Mouse (Mus musculus) intestine, postnatal 0 days (tissue): ENCODE data around the gene Morc3. TPM values are rescaled to one million over a fixed set of nuclear protein-coding genes. Genes with fewer than 3 reads are reported as not detected.
"Not testable (repeated sequence)": the region's sequence is repeated elsewhere in the genome, so short reads cannot be mapped to it uniquely, and the experiment has no call there.

Source experiments
- ATAC-seq: fragments of 200-750 bp; cut with Nextera tagmentation; 2 replicates; pipeline ENCODE4 v1.8.0; 2017; ENCODE audit warnings: mild to moderate bottlenecking, moderate TSS enrichment, moderate library complexity
- H3K27ac ChIP-seq: fragments of 300-500 bp; sonication (generic); 2 replicates; pipeline ENCODE4 v1.5.1; 2014; ENCODE audit warnings: mild to moderate bottlenecking, low read depth, low read length, moderate library complexity
- H3K27me3 ChIP-seq: fragments of 300-500 bp; sonication (generic); replicated peaks from 2 replicates; pipeline ENCODE4 v1.6.1; 2014; ENCODE audit warnings: low read length, mixed read lengths; ENCODE audit not compliant: control insufficient read depth, insufficient read depth
- H3K36me3 ChIP-seq: fragments of 300-500 bp; sonication (generic); 2 replicates; pipeline ENCODE4 v1.6.1; 2014; ENCODE audit warnings: mild to moderate bottlenecking, moderate library complexity; ENCODE audit not compliant: control insufficient read depth, insufficient read depth
- H3K4me1 ChIP-seq: fragments of 300-500 bp; sonication (generic); replicated peaks from 2 replicates; pipeline ENCODE4 v1.6.1; 2014; ENCODE audit warnings: antibody characterized with exemption, low read length, mixed read lengths; ENCODE audit not compliant: control insufficient read depth, insufficient read depth
- H3K4me2 ChIP-seq: fragments of 300-500 bp; sonication (generic); replicated peaks from 2 replicates; pipeline ENCODE4 v1.6.1; 2014; ENCODE audit warnings: low read depth, mild to moderate bottlenecking, moderate library complexity
- H3K4me3 ChIP-seq: fragments of 300-500 bp; sonication (generic); 2 replicates; pipeline ENCODE4 v1.5.1; 2014; ENCODE audit warnings: low read depth, low read length
- H3K9ac ChIP-seq: fragments of 300-500 bp; sonication (generic); 2 replicates; pipeline ENCODE4 v1.6.1; 2014; ENCODE audit warnings: mild to moderate bottlenecking, low read depth, low read length
- H3K9me3 ChIP-seq: fragments of 300-500 bp; sonication (generic); 2 replicates; pipeline ENCODE4 v1.6.1; 2016; ENCODE audit warnings: mixed run types; ENCODE audit not compliant: control insufficient read depth
- CTCF ChIP-seq: sonication (generic); IDR thresholded peaks from 2 replicates; pipeline ENCODE4 v1.5.1; 2016; ENCODE audit warnings: low read depth, mild to moderate bottlenecking, control low read depth, antibody characterized with exemption, moderate library complexity
- WGBS: fragments of 180-500 bp; shearing (Covaris S2); extraction: QIAGEN DNeasy Blood & Tissue Kit; methylation state at CpG from one replicate; pipeline ENCODE4 v1.1.7; 2014; 5-methylcytosine and 5-hydroxymethylcytosine counted together
- polyA plus RNA-seq: library from polyadenylated mRNA; unstranded; fragments of >200 nt; fragmentation: Nextera tagmentation; extraction: Ambion mirVana; gene quantifications from 2 replicates; pipeline ENCODE4 v1.2.1, GENCODE M21; 2015

Morc3 gene
- polyA plus RNA-seq, 1 experiment from 2014 or later = 15.5 TPM

DNA sequence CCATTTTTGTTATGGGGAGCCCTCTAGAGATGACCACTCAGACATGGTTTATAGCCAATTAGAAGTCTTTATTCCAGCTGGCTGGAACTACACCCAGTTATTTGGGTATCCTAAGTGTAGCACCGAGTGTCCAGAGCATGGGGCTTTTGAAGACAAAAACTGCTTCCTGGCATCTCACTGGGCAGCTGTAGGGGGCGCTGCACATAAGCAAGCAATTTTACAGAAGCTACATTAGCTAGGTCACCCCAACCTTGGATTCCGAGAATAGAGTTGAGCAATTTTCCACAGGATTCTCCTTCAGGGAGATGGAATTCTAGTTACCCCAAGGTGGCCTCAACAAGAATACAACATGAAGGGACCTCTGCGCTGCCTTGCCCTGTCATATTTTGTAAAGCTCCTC lies 7.1 kb upstream of the Morc3 start:
- H3K27me3 ChIP-seq = no peaks in the 10 kb centered on the region
- no peak overlapping the region for H3K4me2 ChIP-seq
- no peak overlapping the region for H3K9ac ChIP-seq
- no peaks in the 10 kb centered on the region for H3K36me3 ChIP-seq
- no peak for ATAC-seq
- H3K9me3 ChIP-seq = no peaks in the 10 kb centered on the region
- H3K27ac ChIP-seq = no peak overlapping the region
- no peak overlapping the region for H3K4me3 ChIP-seq
- peak; percentile 27 for TF ChIP-seq CTCF
- 88% methylated on average over 4 of the region's 4 CpGs for WGBS
- no peaks in the 10 kb centered on the region for H3K4me1 ChIP-seq

DNA sequence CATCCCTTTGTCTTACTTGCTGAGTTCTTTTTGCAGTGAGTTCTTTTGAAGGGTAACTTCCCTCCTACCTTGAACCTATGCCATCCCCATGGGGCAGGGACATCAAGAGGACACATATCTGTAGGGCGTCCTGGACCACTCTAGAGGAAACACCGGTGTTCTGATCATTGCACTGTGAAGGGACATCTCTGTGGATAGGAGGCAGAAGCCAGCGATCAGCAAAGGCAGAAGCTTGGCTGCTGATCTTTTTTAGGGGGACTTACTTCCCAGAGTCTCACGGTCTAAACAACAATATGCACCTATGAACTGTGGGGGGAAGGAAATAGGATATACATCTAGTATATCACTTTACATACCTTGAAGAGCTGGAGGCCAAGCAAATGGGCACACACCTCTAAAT lies 6.5 kb upstream of the Morc3 start:
- Histone ChIP-seq H3K4me1 (no peaks in the 10 kb centered on the region), H3K36me3 (no peaks in the 10 kb centered on the region), H3K4me3 (no peak overlapping the region), H3K9ac (no peak overlapping the region), H3K27me3 (no peaks in the 10 kb centered on the region), H3K27ac (no peak overlapping the region), H3K9me3 (no peaks in the 10 kb centered on the region), H3K4me2 (no peak overlapping the region)
- WGBS = 92% methylated on average over 4 of the region's 4 CpGs
- TF ChIP-seq CTCF = no peak
- ATAC-seq = no peak

- Histone ChIP-seq H3K4me1 (no peaks in the 10 kb centered on the region), H3K9ac (no peak overlapping the region), H3K36me3 (no peaks in the 10 kb centered on the region), H3K4me3 (no peak overlapping the region), H3K27me3 (no peaks in the 10 kb centered on the region), H3K4me2 (no peak overlapping the region), H3K9me3 (no peaks in the 10 kb centered on the region), H3K27ac (no peak overlapping the region)
- 73% methylated on average over 11 of the region's 11 CpGs for WGBS
- no peak for ATAC-seq
- no peak for TF ChIP-seq CTCF
Measured at GRCm38 (mm10) chr16:93826054-93826453, 5.9 kb upstream of the Morc3 start.

- H3K9me3 ChIP-seq, H3K9ac ChIP-seq, H3K4me3 ChIP-seq, ATAC-seq, H3K27ac ChIP-seq, H3K4me2 ChIP-seq, H3K4me1 ChIP-seq, H3K27me3 ChIP-seq, H3K36me3 ChIP-seq: not testable (repeated sequence)
- WGBS = 54% methylated on average over 5 of the region's 5 CpGs
Measured at GRCm38 (mm10) chr16:93826478-93826877, 5.4 kb upstream of the Morc3 start.

- WGBS = 91% methylated on average over 6 of the region's 6 CpGs
- H3K27ac ChIP-seq = no peak overlapping the region
- no peak for ATAC-seq
- H3K4me3 ChIP-seq = no peak overlapping the region
- no peaks in the 10 kb centered on the region for H3K9me3 ChIP-seq
- no peaks in the 10 kb centered on the region for H3K4me1 ChIP-seq
- TF ChIP-seq CTCF = no peak
- H3K9ac ChIP-seq = no peak overlapping the region
- H3K4me2 ChIP-seq = no peak overlapping the region
- no peaks in the 10 kb centered on the region for H3K36me3 ChIP-seq
- H3K27me3 ChIP-seq = no peaks in the 10 kb centered on the region
Measured at GRCm38 (mm10) chr16:93826909-93827308, 5.0 kb upstream of the Morc3 start.

GRCm38 (mm10) chr16:93829526-93829925 lies 2.4 kb upstream of the Morc3 start:
- Histone ChIP-seq H3K27ac (no peak overlapping the region), H3K4me1 (peaks cover 4% of the 10 kb centered on the region; the same call in 1 of the 2 replicates), H3K9ac (no peak overlapping the region), H3K9me3 (no peaks in the 10 kb centered on the region), H3K4me3 (no peak overlapping the region), H3K27me3 (no peaks in the 10 kb centered on the region), H3K36me3 (no peaks in the 10 kb centered on the region), H3K4me2 (no peak overlapping the region)
- no peak for ATAC-seq
- WGBS = 92% methylated on average over 15 of the region's 15 CpGs
- no peak for TF ChIP-seq CTCF

- ATAC-seq = no peak
- no peak for TF ChIP-seq CTCF
- 81% methylated on average over 9 of the region's 9 CpGs for WGBS
- no peaks in the 10 kb centered on the region for H3K27me3 ChIP-seq
- H3K36me3 ChIP-seq = no peaks in the 10 kb centered on the region
- H3K4me2 ChIP-seq = no peak overlapping the region
- no peak overlapping the region for H3K27ac ChIP-seq
- no peaks in the 10 kb centered on the region for H3K9me3 ChIP-seq
- H3K9ac ChIP-seq = no peak overlapping the region
- no peak overlapping the region for H3K4me3 ChIP-seq
- peaks cover 4% of the 10 kb centered on the region; the same call in 1 of the 2 replicates for H3K4me1 ChIP-seq
Measured at GRCm38 (mm10) chr16:93830071-93830470, 1.9 kb upstream of the Morc3 start.
